Mouse (Mus musculus) small intestine, adult 2 months (tissue): ENCODE measurements around the gene Ptprf. TPM values are rescaled to one million over a fixed set of nuclear protein-coding genes. Genes with fewer than 3 reads are reported as not detected.
A peak's percentile ranks its signal among the peaks of the same experiment; 100 is the strongest.

Experiments
- H3K27ac ChIP-seq: fragments of 200-500 bp; 2 replicates; pipeline ENCODE4 v1.5.1; 2012; ENCODE audit warnings: low read depth, low read length, control low read depth, inconsistent platforms; ENCODE audit not compliant: insufficient read depth
- H3K27me3 ChIP-seq: fragments of 200-500 bp; 2 replicates; pipeline ENCODE4 v1.6.1; 2012; ENCODE audit warnings: mild to moderate bottlenecking, moderate library complexity, low read length, inconsistent platforms; ENCODE audit not compliant: control insufficient read depth, insufficient read depth
- H3K36me3 ChIP-seq: fragments of 200-500 bp; 2 replicates; pipeline ENCODE4 v1.6.1; 2012; ENCODE audit warnings: mild to moderate bottlenecking, low read length, control low read depth, inconsistent platforms; ENCODE audit not compliant: control insufficient read depth, insufficient read depth
- H3K4me1 ChIP-seq: fragments of 200-500 bp; 2 replicates; pipeline ENCODE4 v1.6.1; 2012; ENCODE audit warnings: low read length, inconsistent platforms, mixed read lengths; ENCODE audit not compliant: control insufficient read depth, insufficient read depth, insufficient read length
- H3K4me3 ChIP-seq: fragments of 200-500 bp; 2 replicates; pipeline ENCODE4 v1.5.1; 2012; ENCODE audit warnings: low read depth, mild to moderate bottlenecking, control low read depth, inconsistent platforms, low read length, moderate library complexity
- CTCF ChIP-seq: fragments of 200-500 bp; IDR thresholded peaks from 2 replicates; pipeline ENCODE4 v1.5.1; 2012; ENCODE audit warnings: low read depth, mild to moderate bottlenecking, control low read depth, inconsistent platforms, low read length, moderate library complexity, mixed read lengths; ENCODE audit not compliant: insufficient replicate concordance, insufficient read length; ENCODE audit errors: extremely low read depth
- POLR2A ChIP-seq: fragments of 200-500 bp; IDR thresholded peaks from 2 replicates; pipeline ENCODE4 v1.6.1; 2012; ENCODE audit warnings: low read depth, mild to moderate bottlenecking, control low read depth, inconsistent platforms, low read length, moderate library complexity
- WGBS: fragments of 180-500 bp; shearing (Covaris S2); methylation state at CpG from one replicate; pipeline ENCODE4 v1.1.7; 2018; 5-methylcytosine and 5-hydroxymethylcytosine counted together
- polyA plus RNA-seq: library from polyadenylated mRNA; depleted of rRNA; stranded (reverse); fragments of >200 nt; gene quantifications from 2 replicates; pipeline ENCODE4 v1.2.3, GENCODE M21; 2012

Gene Ptprf
- polyA plus RNA-seq, 1 experiment: 257 TPM

- Histone ChIP-seq H3K4me1 (peaks cover 22% of the 10 kb centered on the region), H3K27ac (peak overlapping the region; percentile 95), H3K4me3 (no peak overlapping the region), H3K27me3 (no peaks in the 10 kb centered on the region), H3K36me3 (peaks cover 43% of the 10 kb centered on the region)
- peak; percentile 48; the same call in 1 of the 2 replicates for TF ChIP-seq POLR2A
- no peak for TF ChIP-seq CTCF
- 32% methylated on average over 16 of the region's 16 CpGs for WGBS
Observed at GRCm38 (mm10) chr4:118239960-118240689, 51.1 kb downstream of the Ptprf start.

DNA sequence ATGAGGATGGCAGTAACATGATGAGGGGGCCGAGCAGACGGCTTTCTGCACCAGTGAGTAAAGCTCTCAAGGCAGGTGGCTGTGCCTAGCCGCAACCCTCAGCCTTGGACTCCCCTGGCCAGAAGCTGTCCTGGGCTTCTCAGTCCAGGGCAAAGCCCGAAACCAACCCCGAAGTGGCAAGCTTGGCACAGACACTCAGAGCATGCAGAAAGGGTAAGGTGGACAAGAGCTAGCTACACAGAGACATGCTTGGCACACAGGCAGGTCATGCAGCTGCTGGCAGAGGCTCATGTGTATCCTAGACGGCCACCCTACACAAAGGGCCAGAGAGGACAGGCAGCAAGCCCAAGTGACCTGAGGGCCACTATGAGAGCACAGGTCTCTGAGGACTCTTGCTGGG is 52.5 kb downstream of the Ptprf start:
- no peak overlapping the region for H3K27ac ChIP-seq
- no peak overlapping the region for H3K4me3 ChIP-seq
- 94% methylated on average over 6 of the region's 6 CpGs for WGBS
- H3K36me3 ChIP-seq: peaks cover 34% of the 10 kb centered on the region
- no peak for TF ChIP-seq POLR2A
- no peak for TF ChIP-seq CTCF
- peaks cover 30% of the 10 kb centered on the region for H3K4me1 ChIP-seq
- no peaks in the 10 kb centered on the region for H3K27me3 ChIP-seq

- 92% methylated on average over 9 of the region's 9 CpGs for WGBS
- Histone ChIP-seq H3K4me3 (no peak overlapping the region), H3K4me1 (peaks cover 33% of the 10 kb centered on the region), H3K27me3 (no peaks in the 10 kb centered on the region), H3K27ac (no peak overlapping the region), H3K36me3 (peaks cover 40% of the 10 kb centered on the region)
- TF ChIP-seq POLR2A (no peak), CTCF (no peak)
Observed at GRCm38 (mm10) chr4:118236871-118237270, 54.3 kb downstream of the Ptprf start.

DNA sequence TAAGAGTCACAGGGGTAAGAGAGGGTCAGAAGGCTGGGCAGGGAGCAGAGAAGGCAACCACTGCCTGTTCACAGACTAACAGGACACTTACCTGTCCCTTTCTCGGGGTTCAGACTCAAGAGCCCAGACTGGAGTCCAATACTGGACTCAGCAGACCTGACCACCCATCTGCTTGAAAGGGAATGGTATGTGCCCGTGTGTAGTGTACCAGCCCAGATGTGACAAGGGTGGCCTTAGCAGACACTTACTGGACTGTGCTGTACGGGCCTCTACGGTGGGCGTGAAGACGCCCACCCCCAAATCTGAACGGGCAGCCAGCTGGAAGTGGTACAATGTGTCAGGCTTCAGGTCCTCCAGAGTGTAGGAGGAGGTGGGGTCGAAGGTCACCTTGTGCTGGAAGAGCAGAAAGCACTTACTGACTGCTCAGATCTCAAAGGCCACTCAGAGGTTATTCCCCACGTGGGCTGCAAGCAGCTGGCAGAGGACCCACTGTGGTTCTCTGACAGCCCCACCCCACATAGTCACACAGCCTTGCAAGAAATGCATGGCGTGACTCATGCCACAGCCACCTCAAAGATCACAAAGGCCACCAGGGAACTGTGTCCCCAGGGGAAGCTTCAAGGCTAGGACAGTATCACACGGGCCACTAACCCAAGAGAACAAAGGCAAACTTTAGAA is 56.4 kb downstream of the Ptprf start:
- Histone ChIP-seq H3K27me3 (no peaks in the 10 kb centered on the region), H3K27ac (peak overlapping the region; percentile 92), H3K4me3 (no peak overlapping the region), H3K4me1 (peaks cover 27% of the 10 kb centered on the region), H3K36me3 (peaks cover 57% of the 10 kb centered on the region)
- WGBS: 58% methylated on average over 11 of the region's 11 CpGs
- TF ChIP-seq CTCF (no peak), POLR2A (no peak)

DNA sequence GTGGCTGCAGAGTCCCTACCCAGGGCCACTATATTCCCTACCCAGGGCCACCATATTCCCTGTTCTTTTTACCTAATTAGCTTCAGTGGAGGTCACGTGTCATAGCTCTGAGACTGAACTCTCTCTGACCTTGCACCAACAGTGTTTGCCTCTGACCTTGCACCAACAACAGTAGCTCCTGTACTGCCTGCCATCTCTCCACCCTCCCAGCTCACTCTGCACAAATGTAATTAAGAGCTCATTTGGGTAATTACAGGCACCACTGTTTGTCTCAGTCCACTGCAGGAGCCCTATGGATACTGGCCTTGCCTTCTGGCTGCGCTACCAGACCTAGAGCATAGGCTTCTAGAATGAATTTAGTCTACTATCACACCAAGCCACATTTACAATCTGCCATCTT is 57.3 kb downstream of the Ptprf start:
- H3K4me1 ChIP-seq: peaks cover 26% of the 10 kb centered on the region
- no peak overlapping the region for H3K4me3 ChIP-seq
- no peak for TF ChIP-seq POLR2A
- no peak for TF ChIP-seq CTCF
- H3K36me3 ChIP-seq: peaks cover 62% of the 10 kb centered on the region
- no peaks in the 10 kb centered on the region for H3K27me3 ChIP-seq
- WGBS: 84% methylated on average over 2 of the region's 2 CpGs
- peak overlapping the region; percentile 92 for H3K27ac ChIP-seq

DNA sequence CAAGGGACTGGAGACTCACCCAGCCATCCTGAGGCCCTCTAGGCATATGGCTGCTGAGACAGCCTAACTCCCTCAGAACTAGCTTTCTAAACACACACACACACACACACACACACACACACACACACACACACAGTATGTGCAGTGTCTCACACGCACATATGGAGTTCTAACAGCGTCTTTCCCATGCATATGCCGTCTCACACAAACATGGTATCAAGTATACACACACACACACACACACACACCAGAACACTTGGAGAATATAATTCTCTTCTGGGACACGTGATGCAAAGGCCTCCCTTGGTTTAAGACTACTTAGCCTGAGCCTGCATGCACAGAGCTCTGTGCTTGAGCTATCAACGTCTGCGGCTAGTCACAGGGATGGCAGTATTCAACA is 59.3 kb downstream of the Ptprf start:
- H3K4me3 ChIP-seq: no peak overlapping the region
- peaks cover 21% of the 10 kb centered on the region for H3K4me1 ChIP-seq
- H3K27me3 ChIP-seq: no peaks in the 10 kb centered on the region
- H3K27ac ChIP-seq: no peak overlapping the region
- peaks cover 63% of the 10 kb centered on the region for H3K36me3 ChIP-seq
- 81% methylated on average over 6 of the region's 6 CpGs for WGBS
- TF ChIP-seq POLR2A (no peak), CTCF (no peak)

DNA sequence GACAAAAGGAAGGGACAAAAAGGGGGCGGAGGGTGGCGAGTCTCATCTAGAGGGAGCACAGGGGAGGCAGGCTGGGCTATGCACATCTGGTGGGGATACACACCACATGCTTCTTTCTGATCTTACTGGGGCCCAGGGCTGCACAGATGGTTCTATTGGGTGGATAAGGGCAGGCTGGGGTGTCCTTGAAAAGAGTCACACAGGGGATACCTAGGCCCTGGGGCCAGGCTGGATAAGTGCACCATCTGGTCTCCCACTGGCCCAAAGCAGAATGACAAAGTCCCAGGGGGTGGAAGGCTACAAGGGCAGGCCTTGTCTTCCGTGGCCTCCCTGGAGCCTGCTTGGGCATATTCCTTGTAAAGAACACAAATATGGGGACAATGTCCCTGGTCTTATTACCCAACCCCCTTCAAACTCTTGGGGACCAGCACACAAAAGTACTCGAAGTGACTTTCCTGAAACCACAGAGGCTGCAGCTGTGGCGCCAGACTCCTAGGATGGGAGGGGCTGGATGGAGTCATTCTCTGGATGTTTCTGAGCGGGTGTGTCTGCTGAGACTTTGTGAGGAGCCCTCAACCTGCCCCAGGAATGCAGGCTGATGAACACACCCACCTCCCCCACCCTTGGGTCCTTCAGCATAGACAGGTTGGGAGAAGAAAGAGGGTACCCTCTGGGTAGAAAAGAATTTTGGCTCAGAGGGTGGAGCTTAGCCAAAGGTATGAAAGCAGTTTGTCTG is 62.0 kb downstream of the Ptprf start:
- Histone ChIP-seq H3K27me3 (no peaks in the 10 kb centered on the region), H3K27ac (no peak overlapping the region), H3K4me3 (no peak overlapping the region), H3K4me1 (peaks cover 5% of the 10 kb centered on the region), H3K36me3 (peaks cover 68% of the 10 kb centered on the region)
- TF ChIP-seq CTCF: no peak
- no peak for TF ChIP-seq POLR2A
- WGBS: 67% methylated on average over 6 of the region's 6 CpGs
